ENCODE assay signal across 8 mouse cellular contexts in the genomic region with DNA sequence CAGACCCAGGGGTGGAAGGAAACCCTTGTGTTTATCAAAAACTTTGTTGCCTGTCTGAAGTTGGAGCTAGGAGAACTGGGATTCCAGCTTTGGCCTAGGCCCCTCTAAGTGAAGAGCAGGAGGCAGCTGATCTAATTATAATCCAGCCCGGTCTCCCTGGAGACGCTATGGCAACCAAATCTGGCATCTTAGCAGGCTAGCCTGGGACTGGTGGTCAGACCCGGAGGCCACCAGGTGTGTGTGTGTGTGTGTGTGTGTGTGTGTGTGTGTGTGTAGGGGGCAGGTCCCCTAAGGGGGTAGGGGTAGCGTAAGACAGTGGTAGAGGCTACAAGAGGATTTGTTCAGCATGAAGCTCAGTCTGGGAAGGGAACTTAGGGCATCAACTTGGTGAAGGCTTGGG. TPM values are rescaled to one million over a fixed set of nuclear protein-coding genes. Genes with fewer than 3 reads are reported as not detected.
DNase-seq lines count a peak whose midpoint lies in the region; ATAC-seq and TF ChIP-seq lines count a peak whose summit lies in the region.

No protein-coding gene starts in this region.

- TF ChIP-seq CTCF in left cerebral cortex, adult 2 months (IDR thresholded peaks at IDR 0.05): no peak

- intact Hi-C loops in left cerebral cortex, adult 2 months (cut with DNase I): no loop called here

- ATAC-seq in forebrain, embryonic 14.5 days: peak; percentile 56
- peak; percentile 12; the same call in 1 of the 2 replicates for ATAC-seq in midbrain, embryonic 16.5 days

- H3K9me3 ChIP-seq in forebrain, embryonic 14.5 days (replicated peaks; ENCODE audit: control insufficient read depth, low read length): no peaks in the 10 kb centered on the region
- H3K9me3 ChIP-seq in midbrain, embryonic 16.5 days (replicated peaks; ENCODE audit: control insufficient read depth, low read length, poor library complexity, severe bottlenecking): no peaks in the 10 kb centered on the region

- peaks cover 19% of the 10 kb centered on the region for H3K36me3 ChIP-seq in forebrain, embryonic 14.5 days (ENCODE audit: control insufficient read depth, insufficient read depth, low read length)
- peaks cover 3% of the 10 kb centered on the region; the same call in 1 of the 2 replicates for H3K36me3 ChIP-seq in midbrain, embryonic 16.5 days (ENCODE audit: control insufficient read depth, insufficient read depth, low read length)

- H3K27ac ChIP-seq in forebrain, embryonic 14.5 days (ENCODE audit: low read depth, low read length): peak overlapping the region; percentile 90
- peak overlapping the region; percentile 67 for H3K27ac ChIP-seq in left cerebral cortex, adult 2 months
- H3K27ac ChIP-seq in midbrain, embryonic 16.5 days (ENCODE audit: low read length): peak overlapping the region; percentile 84

- H3K27me3 ChIP-seq in forebrain, embryonic 14.5 days (replicated peaks; ENCODE audit: control insufficient read depth, insufficient read depth, low read length): no peaks in the 10 kb centered on the region
- no peaks in the 10 kb centered on the region for H3K27me3 ChIP-seq in midbrain, embryonic 16.5 days (ENCODE audit: control insufficient read depth, insufficient read depth, low read depth, low read length)

- peaks cover 29% of the 10 kb centered on the region for H3K4me1 ChIP-seq in forebrain, embryonic 14.5 days (ENCODE audit: control insufficient read depth, insufficient read depth, low read length)
- H3K4me1 ChIP-seq in midbrain, embryonic 16.5 days (ENCODE audit: control insufficient read depth, insufficient read depth, low read length): peaks cover 38% of the 10 kb centered on the region

- H3K4me3 ChIP-seq in forebrain, embryonic 14.5 days (ENCODE audit: low read depth, low read length): peak overlapping the region; percentile 57
- peak overlapping the region; percentile 20 for H3K4me3 ChIP-seq in left cerebral cortex, adult 2 months
- H3K4me3 ChIP-seq in midbrain, embryonic 16.5 days (ENCODE audit: low read depth, low read length): peak overlapping the region; percentile 55

- peak; percentile 62 to 78 for DNase-seq in cerebellum, postnatal 14 days
- DNase-seq in cerebellum, adult 11-12 months: no peak
- DNase-seq in MN1 (ENCODE audit: low spot score) (peak; percentile 93), adipocyte (ENCODE audit: low spot score) (no peak)
- DNase-seq in forebrain, embryonic 14.5 days (ENCODE audit: low spot score): peak; percentile 90
- peak; percentile 59 to 62 for DNase-seq in left cerebral cortex, adult 2 months (ENCODE audit: extremely low spot score in 1 of 2, low spot score in 2 of 2)
- DNase-seq in spleen, postnatal 4 days (ENCODE audit: low spot score in 2 of 2): no peak

- H3K4me2 ChIP-seq in forebrain, embryonic 14.5 days (ENCODE audit: low read length): peak overlapping the region; percentile 61
- H3K4me2 ChIP-seq in midbrain, embryonic 16.5 days (ENCODE audit: low read length): peak overlapping the region; percentile 70

- H3K9ac ChIP-seq in forebrain, embryonic 14.5 days (ENCODE audit: low read length): peak overlapping the region; percentile 52
- peak overlapping the region; percentile 50 for H3K9ac ChIP-seq in midbrain, embryonic 16.5 days (ENCODE audit: low read depth, low read length)

- WGBS in forebrain, embryonic 14.5 days: 5% methylated on average over 4 of the region's 4 CpGs
- 8% methylated on average over 4 of the region's 4 CpGs for WGBS in midbrain, embryonic 16.5 days

RNA-seq across cellular contexts. Expression of a gene that starts 10.5 kb away (rescaled TPM):
- 45.2 and 49.6 TPM in 2 replicates for polyA plus RNA-seq in forebrain, embryonic 14.5 days (2014; fragmentation: Nextera tagmentation; extraction: Ambion mirVana)
- total RNA-seq in left cerebral cortex, adult 2 months (2021): 10 to 100 TPM; 31.3 to 44.6 TPM
- 65.2 and 69.3 TPM in 2 replicates for polyA plus RNA-seq in midbrain, embryonic 16.5 days (2015; fragmentation: Nextera tagmentation; extraction: Ambion mirVana)

RNA-seq across cellular contexts. Expression of a gene that starts 11.5 kb away (rescaled TPM):
- 47.9 and 52.6 TPM in 2 replicates for polyA plus RNA-seq in forebrain, embryonic 14.5 days (2014; fragmentation: Nextera tagmentation; extraction: Ambion mirVana)
- total RNA-seq in left cerebral cortex, adult 2 months (2021): 10 to 100 TPM; 30.7 to 32.8 TPM
- polyA plus RNA-seq in midbrain, embryonic 16.5 days (2015; fragmentation: Nextera tagmentation; extraction: Ambion mirVana): 72.6 and 81.0 TPM in 2 replicates

RNA-seq across cellular contexts. Expression of a gene that starts 13.6 kb away (rescaled TPM):
- not detected in 2 replicates for polyA plus RNA-seq in forebrain, embryonic 14.5 days (2014; fragmentation: Nextera tagmentation; extraction: Ambion mirVana)
- total RNA-seq in left cerebral cortex, adult 2 months (2021): not detected
- polyA plus RNA-seq in midbrain, embryonic 16.5 days (2015; fragmentation: Nextera tagmentation; extraction: Ambion mirVana): not detected in 2 replicates

RNA-seq across cellular contexts. Expression of a gene that starts 21.6 kb away (rescaled TPM):
- 0.94 and 1.1 TPM in 2 replicates for polyA plus RNA-seq in forebrain, embryonic 14.5 days (2014; fragmentation: Nextera tagmentation; extraction: Ambion mirVana)
- total RNA-seq in left cerebral cortex, adult 2 months (2021): under 1 TPM; 0.26 to 0.29 TPM
- polyA plus RNA-seq in midbrain, embryonic 16.5 days (2015; fragmentation: Nextera tagmentation; extraction: Ambion mirVana): 1.7 and 2.6 TPM in 2 replicates

RNA-seq across cellular contexts. Expression of a gene that starts 29.7 kb away (rescaled TPM):
- polyA plus RNA-seq in forebrain, embryonic 14.5 days (2014; fragmentation: Nextera tagmentation; extraction: Ambion mirVana): 12.0 and 17.2 TPM in 2 replicates
- 10 to 100 TPM; 28.2 to 29.4 TPM for total RNA-seq in left cerebral cortex, adult 2 months (2021)
- 18.6 and 19.3 TPM in 2 replicates for polyA plus RNA-seq in midbrain, embryonic 16.5 days (2015; fragmentation: Nextera tagmentation; extraction: Ambion mirVana)

Comparison
In these comparisons a context has a peak if more than half of its experiments do, and no peak if none do; other contexts are left out.
1. DNase-seq: peak in cerebellum, postnatal 14 days (2 of 2), MN1 (single experiment), forebrain, embryonic 14.5 days (single experiment) and left cerebral cortex, adult 2 months (2 of 2); none in cerebellum, adult 11-12 months (single experiment), adipocyte (single experiment) and spleen, postnatal 4 days (0 of 2).
2. Peak in every context shown above with its lines, with median percentiles within 50 percentile points of each other: H3K27ac ChIP-seq and H3K4me3 ChIP-seq.